Mouse (Mus musculus) heart, adult 8-10 months (tissue): Measurements from ENCODE around the gene Rnf145. TPM values are rescaled to one million over a fixed set of nuclear protein-coding genes. Genes with fewer than 3 reads are reported as not detected.
A peak's percentile ranks its signal among the peaks of the same experiment; 100 is the strongest.
"Not testable (repeated sequence)": the region's sequence is repeated elsewhere in the genome, so short reads cannot be mapped to it uniquely, and the experiment has no call there.

Experiments
- DNase-seq: peaks from one replicate; pipeline ENCODE4 v3.0.0; 2022; ENCODE audit warnings: low spot score
- total RNA-seq, 4 experiments: library from RNA; stranded (reverse); gene quantifications; 2 replicates each; pipeline ENCODE4 v1.2.4; 2022

Gene Rnf145
- total RNA-seq, 4 experiments from 2014 or later: 11.0 to 21.4 (median 13.7) TPM

- DNase-seq: no peak
Measured at GRCm38 (mm10) chr11:44562389-44563135, 43.8 kb downstream of the Rnf145 start.

- no peak for DNase-seq
Measured at GRCm38 (mm10) chr11:44564245-44564864, 45.6 kb downstream of the Rnf145 start.

- DNase-seq: no peak
Measured at GRCm38 (mm10) chr11:44564940-44565339, 46.2 kb downstream of the Rnf145 start.

GRCm38 (mm10) chr11:44570336-44570735 lies 51.6 kb downstream of the Rnf145 start:
- not testable (repeated sequence) for DNase-seq

GRCm38 (mm10) chr11:44572781-44573180 lies 54.0 kb downstream of the Rnf145 start:
- DNase-seq: no peak

GRCm38 (mm10) chr11:44573396-44573795 lies 54.6 kb downstream of the Rnf145 start:
- DNase-seq: no peak

- no peak for DNase-seq
Measured at GRCm38 (mm10) chr11:44574391-44574790, 55.6 kb downstream of the Rnf145 start.

- no peak for DNase-seq
Measured at GRCm38 (mm10) chr11:44574820-44575219, 56.1 kb downstream of the Rnf145 start.

- DNase-seq: no peak
Measured at GRCm38 (mm10) chr11:44577911-44578310, 59.1 kb downstream of the Rnf145 start.

GRCm38 (mm10) chr11:44581277-44581683 lies 62.5 kb downstream of the Rnf145 start:
- peak; percentile 49 for DNase-seq

- peak; percentile 82 for DNase-seq
Measured at GRCm38 (mm10) chr11:44586047-44586696, 67.4 kb downstream of the Rnf145 start.

GRCm38 (mm10) chr11:44593016-44593415 lies 74.3 kb downstream of the Rnf145 start:
- no peak for DNase-seq

GRCm38 (mm10) chr11:44594768-44595167 lies 76.0 kb downstream of the Rnf145 start:
- no peak for DNase-seq

GRCm38 (mm10) chr11:44606881-44607280 lies 88.1 kb downstream of the Rnf145 start:
- DNase-seq: no peak

- DNase-seq: no peak
Measured at GRCm38 (mm10) chr11:44608646-44609045, 89.9 kb downstream of the Rnf145 start.

GRCm38 (mm10) chr11:44610971-44611781 lies 92.4 kb downstream of the Rnf145 start:
- DNase-seq: peak; percentile 85

- DNase-seq: no peak
Measured at GRCm38 (mm10) chr11:44612156-44612555, 93.4 kb downstream of the Rnf145 start.

GRCm38 (mm10) chr11:44612681-44613410 lies 94.1 kb downstream of the Rnf145 start:
- DNase-seq: peak; percentile 62

GRCm38 (mm10) chr11:44613411-44614180 lies 94.8 kb downstream of the Rnf145 start:
- DNase-seq: peak; percentile 31
